ENCODE assay signal across 7 mouse cellular contexts in genomic region chr8:122139784-122140183, GRCm38 (mm10).
A peak's percentile ranks its signal among the peaks of the same experiment; 100 is the strongest.
DNase-seq lines count a peak whose midpoint lies in the region; TF ChIP-seq lines count a peak whose summit lies in the region.

No protein-coding gene starts in this region.

- H3K4me1 ChIP-seq in E14TG2a.4 (replicated peaks; ENCODE audit: low read depth, low read length), result no peaks in the 10 kb centered on the region
- H3K4me1 ChIP-seq in heart, embryonic 10.5 days, result peaks cover 47% of the 10 kb centered on the region

- 37% methylated on average over 5 of the region's 5 CpGs for WGBS in heart, embryonic 10.5 days

- DNase-seq in ZHBTc4 (ENCODE audit: low read depth, low spot score), result peak; percentile 55
- peak; percentile 61 to 68 for DNase-seq in cerebellum, postnatal 36 days
- DNase-seq in heart, embryonic 10.5 days (ENCODE audit: low spot score), result peak; percentile 87
- peak; percentile 82 for DNase-seq in kidney, postnatal 14 days
- DNase-seq in lung, postnatal 36 days, result peak; percentile 84
- DNase-seq in spleen, postnatal 4 days (ENCODE audit: low spot score in 2 of 2), result peak; percentile 37 to 75

- no peak overlapping the region for H3K4me3 ChIP-seq in E14TG2a.4 (replicated peaks; ENCODE audit: low read length)
- 0 out of 2 replicates have a peak overlapping the region, but pooled peaks have one; percentile 9 for H3K4me3 ChIP-seq in heart, embryonic 10.5 days

- H3K36me3 ChIP-seq in E14TG2a.4 (ENCODE audit: insufficient read depth, low read length), result no peaks in the 10 kb centered on the region
- H3K36me3 ChIP-seq in heart, embryonic 10.5 days, result no peaks in the 10 kb centered on the region

- H3K9me3 ChIP-seq in E14TG2a.4 (ENCODE audit: low read length), result peaks cover 5% of the 10 kb centered on the region; the same call in 1 of the 2 replicates
- H3K9me3 ChIP-seq in heart, embryonic 10.5 days, result no peaks in the 10 kb centered on the region

- peak; percentile 46 for TF ChIP-seq CTCF in E14TG2a.4 (conservative IDR thresholded peaks at IDR 0.05; ENCODE audit: low read length)

- H3K27me3 ChIP-seq in E14TG2a.4 (ENCODE audit: insufficient read depth, low read length), result no peaks in the 10 kb centered on the region
- H3K27me3 ChIP-seq in heart, embryonic 10.5 days (ENCODE audit: insufficient read depth, poor library complexity, severe bottlenecking), result 0 out of 2 replicates have a peak, but pooled peaks cover 7% of the 10 kb centered on the region

- peak overlapping the region; percentile 33 for H3K27ac ChIP-seq in heart, embryonic 10.5 days
